Mouse (Mus musculus) thymus, postnatal 10 days (tissue): ENCODE results near the gene Armc12.
"Not testable (repeated sequence)": the region's sequence is repeated elsewhere in the genome, so short reads cannot be mapped to it uniquely, and the experiment has no call there.

Experiments used
- DNase-seq, 2 experiments: peaks; one replicate each; pipeline ENCODE4 v3.0.0; 2021; ENCODE audit warnings: low spot score in 2 of 2

Armc12 gene

DNA sequence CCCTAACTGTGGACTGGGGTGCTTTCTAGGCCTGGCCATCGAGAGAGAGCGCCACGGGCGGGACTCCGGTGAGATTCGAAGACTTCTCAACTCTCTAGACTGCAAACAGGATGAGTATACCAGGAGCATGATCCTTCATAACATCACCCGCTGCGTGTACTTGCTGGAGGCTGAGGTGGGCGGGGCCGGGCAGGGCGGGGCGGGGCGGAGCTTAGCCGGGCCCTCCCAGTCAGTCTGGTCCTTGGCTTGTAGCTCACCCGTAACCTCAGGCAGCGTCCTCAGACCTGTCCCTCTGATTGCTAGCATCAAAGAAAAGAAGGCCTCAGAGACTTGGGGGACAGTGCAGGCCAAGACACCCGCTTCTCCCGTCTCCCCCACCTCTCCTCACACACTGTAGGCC lies 1.3 kb downstream of the Armc12 start:
- no peak for DNase-seq

DNA sequence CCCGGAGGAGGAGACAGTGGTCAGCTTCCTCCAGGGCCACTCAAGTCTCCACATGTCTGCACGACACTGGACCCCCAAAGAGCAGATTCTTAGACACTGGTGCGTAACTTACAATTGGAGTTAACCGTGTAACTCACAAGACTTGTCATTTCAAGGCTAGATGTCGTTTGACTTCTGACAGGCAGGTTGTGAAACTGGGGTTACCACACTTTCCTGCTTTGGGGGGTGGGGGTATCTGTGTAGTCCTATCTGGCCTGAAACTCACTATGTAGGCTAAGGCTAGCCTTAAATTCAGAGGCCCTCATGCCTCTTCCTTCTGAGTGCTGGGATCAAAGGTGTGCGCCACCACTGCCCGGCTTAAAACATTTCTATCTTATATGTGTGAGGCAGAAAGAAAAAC lies 2.0 kb downstream of the Armc12 start:
- no peak for DNase-seq

DNA sequence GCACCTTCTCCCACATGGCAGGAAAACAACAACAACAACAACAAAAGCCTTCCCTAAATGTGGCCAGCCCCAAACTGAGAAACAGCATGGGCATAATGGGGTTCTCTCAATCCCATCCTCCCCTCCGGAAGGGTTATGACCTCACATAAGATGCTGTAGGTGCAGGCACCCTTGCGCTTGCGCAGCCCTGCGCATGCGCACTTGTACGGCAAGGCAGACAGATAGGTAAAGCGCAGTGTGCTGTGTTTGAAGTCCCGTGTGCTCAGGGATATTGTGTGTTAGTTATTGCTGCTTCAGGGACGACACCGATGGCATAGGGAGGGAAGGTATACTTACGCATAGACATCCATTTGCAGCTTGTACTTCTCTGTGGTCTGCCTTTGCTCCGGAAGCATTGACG lies 2.7 kb downstream of the Armc12 start:
- no peak for DNase-seq

DNA sequence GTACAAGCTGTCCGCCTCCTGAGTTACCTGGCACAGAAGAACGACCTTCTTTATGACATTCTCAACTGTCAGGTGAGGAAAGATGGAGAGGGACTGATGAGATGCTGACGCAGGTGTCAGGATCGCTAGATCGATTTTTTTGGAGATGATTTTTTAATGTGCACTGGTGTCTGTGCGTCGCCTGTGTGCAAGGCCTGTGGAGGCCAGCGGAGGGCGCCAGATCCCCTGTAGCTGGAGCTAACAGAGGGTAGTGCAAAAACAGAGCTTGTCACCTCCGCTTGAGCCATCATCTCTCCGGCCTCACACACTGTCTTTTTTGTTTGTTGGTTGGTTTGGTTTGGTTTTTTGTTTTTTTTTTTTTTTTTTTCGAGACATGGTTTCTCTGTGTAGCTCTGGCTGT lies 7.3 kb downstream of the Armc12 start:
- DNase-seq, result no peak

DNA sequence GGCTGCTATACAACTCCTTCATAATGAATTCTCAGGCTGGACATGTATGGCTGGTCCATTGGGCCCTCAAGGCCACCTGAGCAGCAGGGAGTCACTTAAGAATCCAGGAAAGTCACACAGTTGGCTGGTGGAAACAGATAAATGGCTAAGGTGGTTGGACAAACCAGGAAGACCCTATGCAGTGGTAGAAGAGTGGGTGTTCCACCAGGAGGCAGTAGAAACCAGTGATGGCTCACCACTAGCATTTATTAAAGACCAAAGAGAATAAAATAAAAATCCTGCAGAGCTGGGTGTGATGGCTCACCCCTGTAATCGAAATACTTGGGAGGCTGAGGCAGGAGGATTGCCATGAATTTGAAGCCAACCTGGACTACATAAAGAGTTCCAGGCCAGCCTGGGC lies 16.3 kb downstream of the Armc12 start:
- peak in 1 of 2 experiments; percentile 46 for DNase-seq

DNA sequence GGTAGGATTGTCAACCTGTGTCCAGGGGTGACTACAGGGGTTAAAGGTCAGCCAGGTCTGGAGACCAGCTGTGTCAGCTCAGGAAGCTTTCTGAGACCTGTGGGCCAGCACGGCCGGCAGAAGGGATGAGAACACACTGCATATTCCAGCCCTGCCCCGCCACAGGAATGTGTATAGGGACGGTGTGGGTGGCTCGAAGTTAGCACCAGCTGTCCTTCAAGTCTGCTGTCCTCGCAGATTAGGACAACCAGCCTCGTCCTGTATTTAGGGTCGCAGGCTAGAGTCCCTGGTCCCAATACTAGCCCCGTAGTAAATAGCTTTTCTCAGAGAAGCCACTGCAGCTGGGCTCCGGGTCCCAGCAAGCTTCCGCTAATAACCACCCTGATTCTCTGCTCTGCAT lies 17.9 kb downstream of the Armc12 start:
- DNase-seq, result no peak

DNA sequence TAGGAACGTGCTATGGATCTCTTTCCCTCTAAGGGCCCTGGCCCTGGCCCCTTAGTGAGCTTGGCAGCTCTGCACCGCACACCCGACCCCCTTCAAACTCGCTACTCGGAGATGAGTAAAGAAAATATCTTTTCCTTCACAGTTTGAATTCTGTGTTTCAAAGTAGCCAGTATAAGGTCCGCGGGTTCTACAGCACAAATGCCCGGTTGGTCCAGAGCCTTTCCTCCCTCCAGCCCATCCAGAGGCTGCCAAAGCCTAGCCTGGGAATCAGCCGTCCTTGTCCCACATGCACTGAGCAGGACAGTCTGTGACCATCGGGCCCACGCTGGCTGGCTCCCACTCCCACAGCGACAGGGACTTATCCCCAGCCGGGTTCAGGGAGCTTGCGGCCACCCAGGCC lies 18.5 kb downstream of the Armc12 start, which contains the start of gene Clpsl2:
Clpsl2 (plus strand) TSS at position 301 of the 400 bp plus-strand sequence.
- DNase-seq, result no peak

DNA sequence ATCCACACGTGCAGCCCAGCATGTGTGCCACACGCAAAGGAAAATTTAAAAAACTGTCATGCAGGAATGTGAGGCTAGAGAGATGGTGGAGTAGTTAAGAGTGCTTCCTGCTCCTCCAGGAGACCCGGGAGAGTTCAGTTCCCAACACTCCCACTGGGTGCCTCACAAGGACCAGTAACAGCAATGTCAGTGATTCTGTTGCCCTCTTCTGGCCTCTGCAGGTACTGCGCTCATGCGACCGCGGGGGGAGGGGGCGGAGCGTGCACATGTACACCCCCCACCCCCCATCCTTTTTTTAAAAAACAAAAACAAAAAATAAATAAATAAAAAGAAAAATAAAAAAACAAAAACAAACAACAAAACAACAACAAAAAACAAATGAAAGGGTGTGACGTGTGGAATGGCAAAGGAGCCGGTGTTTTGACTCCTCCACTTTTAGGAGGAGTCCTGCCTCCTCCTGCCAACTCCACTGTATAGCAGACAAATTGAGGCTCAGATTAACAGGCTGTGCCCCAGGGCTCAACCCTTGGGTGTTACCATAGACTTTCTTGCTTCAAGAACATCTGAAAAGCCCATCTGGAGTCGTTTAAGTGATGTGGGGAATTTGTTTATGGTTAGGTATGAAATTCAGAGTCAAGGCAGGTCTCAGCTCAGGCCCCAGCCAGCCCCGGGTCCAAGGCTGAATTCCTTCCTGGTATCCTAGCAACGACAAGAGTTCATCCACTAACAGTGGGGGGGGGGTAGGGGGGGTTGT lies 22.6 kb downstream of the Armc12 start:
- peak; percentile 58 to 76 for DNase-seq

DNA sequence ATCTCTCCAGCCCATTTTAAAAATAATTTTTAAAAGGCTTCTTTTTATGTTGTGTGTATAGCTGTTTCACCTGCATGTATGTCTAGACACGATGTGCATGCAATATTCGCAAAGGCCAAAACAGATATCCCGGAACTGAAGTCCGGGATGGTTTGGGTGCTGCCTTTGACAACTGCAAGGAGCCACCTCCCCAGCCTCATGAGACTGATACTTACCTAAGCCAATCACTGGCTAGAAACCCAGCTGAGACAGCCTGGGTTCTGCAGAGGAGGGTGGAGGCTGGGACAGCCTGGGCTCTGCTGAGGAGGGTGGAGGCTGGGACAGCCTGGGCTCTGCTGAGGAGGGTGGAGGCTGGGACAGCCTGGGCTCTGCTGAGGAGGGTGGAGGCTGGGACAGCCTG lies 23.4 kb downstream of the Armc12 start:
- DNase-seq, result not testable (repeated sequence)

DNA sequence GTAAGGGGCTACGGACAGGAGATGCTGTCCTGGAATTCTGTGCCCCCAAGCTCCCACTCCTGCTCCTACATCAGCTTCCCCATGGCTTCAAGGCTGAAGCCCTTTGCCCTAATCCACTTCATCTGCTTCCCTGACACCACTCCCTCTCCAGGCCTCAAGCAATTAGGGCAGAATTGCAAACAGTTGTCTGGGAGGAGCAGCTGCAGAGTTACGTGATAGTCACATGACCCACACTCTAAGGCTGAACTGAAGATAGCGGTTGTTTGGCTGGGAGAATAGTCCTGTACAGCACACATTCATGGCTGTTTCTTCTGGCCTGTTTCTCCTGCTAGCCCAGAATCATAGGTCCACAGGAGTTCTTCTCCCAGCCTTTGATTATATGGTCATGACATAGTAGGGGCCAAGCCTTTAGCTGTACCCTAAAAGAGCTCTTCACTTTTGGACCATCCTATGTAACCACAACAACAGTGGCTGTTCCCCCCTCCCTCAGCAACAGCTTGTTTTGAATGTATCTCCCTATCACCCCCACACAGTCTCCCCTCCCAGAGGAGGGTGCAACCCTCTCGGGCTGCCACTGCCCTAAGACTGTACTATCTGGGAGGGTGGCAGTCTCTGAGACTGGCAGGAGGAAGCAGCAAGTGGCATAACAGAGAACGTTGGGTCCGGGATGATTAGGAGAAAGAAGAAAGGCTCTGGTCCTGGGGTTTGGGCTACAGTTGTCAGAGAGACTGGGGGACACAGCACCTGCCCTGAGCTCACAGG lies 26.2 kb downstream of the Armc12 start:
- no peak for DNase-seq

DNA sequence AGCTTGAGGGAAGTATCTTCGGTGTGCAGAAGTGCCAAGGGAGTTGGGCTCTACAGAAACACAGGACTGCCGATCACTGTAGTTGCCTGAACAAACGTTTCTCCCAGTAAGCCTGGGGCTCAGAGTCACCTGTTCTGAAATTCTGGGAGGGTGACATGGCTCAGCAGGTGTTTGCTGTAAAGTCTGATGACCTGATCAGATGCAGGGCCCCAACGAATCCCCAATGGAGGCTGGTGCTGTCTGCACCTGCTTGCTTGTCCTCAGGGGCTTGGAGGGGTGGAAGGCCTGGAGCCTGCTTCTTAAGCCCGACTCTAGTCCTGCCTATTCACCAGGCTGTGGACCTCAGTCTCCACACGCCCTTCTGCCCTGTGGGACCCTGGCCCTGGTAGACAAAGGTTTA lies 27.2 kb downstream of the Armc12 start:
- DNase-seq, result no peak

DNA sequence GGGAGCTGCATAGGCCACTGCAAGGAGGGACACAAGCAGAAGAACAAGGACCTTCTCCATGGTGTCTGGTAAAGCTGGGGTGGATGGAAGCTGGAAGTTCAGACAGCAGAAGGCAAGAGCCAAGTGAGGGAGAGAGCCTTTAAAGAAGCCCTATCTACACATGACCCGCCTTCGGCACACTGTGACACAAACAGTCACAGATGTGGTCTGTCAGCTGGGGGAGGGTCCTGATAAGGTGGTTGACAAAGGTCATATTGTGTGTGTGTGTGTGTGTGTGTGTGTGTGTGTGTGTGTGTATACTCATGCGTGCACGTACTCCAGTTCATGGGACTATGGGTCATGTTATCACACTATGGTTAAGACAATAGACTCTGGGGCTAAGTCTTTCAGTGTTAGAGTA lies 30.0 kb downstream of the Armc12 start, which contains the start of gene Clps:
Clps (minus strand) TSS at position 169 of the 400 bp plus-strand sequence.
- no peak for DNase-seq

DNA sequence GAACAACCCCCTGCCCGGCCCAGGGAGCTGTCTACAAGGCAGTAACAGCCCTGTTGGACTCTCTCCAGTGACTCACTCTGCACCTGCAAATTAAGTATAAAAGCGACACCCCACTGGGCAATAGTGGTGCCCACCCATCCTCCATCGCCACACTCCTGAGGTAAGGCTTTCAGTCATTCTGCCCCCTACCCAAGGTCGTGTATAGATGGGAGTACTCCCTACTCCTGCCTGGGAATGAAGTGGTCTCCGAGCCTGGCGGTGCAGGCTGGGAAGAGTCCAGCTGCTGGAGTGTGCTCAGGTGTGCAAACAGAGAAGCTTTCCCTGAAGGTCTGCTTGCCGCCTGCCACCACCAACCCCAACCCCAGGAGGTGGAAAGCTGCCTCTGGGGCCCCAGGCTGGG lies 31.0 kb downstream of the Armc12 start:
- DNase-seq, result no peak

DNA sequence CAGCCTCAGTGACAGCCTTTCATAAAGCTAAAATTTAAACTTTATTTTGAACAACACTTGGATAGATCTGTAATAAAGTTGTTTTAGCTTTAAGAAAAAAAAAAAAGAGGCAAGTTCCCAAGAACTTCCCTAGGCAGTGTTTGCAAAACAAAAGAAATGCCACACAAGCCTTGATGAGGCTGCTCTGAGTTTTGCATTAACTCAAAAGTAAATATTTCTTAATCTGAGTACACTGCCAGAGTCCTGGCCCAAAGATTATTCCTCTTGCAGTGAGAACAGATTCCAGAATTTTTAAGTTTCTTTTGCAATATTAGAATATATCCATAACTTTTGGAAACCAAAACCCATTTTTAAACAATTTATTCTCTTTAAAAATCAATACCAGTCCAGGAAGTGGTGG lies 34.6 kb downstream of the Armc12 start:
- no peak for DNase-seq

DNA sequence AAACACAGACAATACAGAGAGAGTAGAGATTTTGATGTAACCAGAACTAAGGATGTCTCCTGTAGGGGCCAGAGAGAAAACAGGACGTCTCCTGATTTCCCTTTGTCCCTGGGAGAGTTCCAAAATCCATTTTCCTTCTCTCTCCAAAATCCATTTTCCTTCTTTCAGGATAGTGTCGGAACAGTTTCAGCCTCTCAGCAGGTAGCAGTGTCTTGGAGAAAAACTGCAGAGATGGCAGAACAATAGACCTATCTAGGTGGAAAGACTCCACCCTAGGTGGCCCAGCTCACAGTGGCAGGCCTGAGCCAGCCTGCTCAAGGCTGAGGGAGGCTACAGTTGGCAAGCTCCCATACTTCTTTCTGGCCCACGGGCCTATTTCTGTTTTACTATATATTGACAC lies 36.9 kb downstream of the Armc12 start:
- no peak for DNase-seq

DNA sequence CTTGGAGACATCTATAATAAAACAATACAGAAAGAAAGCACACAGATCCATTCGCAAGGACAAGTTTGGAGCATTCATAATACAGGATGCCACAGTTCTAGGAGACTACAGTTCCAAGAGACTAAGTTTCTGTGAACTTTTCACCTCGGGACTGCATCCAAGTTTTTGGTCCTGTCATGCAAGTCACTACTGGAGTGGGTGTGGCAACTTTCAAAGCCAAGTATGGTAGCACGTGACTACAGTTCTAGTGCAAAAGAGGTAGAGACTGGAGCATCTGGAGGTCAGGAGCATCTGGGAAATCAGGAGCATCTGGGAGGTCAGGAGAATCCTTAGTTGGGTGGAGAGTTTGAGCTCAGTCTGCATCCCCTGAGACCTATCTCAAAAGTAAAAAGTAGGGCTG lies 41.3 kb downstream of the Armc12 start:
- DNase-seq, result no peak

DNA sequence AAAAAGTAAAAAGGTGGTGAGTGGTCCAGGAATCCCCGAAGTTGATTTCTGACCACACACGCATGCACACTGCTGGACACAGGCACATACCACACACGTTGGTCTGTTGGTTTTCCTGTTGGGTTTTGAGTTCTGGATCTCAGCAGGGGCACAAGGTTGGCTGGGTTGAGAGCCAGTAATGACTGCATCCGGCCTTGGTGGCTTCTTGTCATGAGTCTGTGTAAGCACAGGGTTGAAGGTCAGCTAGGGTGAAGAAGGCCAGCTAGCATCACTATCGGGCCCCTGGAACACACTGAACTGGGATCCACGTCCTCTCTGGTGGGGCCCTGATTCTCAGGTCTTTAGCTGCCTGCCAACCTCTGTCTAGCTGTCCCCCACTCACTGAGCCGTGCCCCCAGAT lies 41.9 kb downstream of the Armc12 start:
- DNase-seq, result no peak

DNA sequence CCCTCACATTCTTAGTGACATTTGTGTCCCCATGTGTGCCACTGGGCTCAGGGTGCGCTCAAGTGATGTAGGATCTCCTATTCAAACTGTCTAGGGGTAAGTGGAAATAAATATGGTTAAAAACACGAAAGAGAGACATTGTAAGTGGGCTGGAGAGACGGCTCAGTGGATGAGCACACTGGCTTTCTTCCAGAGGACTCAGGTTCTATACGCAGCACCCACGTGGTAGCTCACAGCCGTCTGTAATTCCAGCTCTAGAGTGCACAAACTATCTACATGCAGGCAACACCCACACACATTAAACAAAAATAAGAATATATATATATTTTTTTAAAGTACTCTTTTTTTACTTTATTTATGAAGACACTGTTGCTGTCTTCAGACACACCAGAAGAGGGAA lies 42.3 kb downstream of the Armc12 start:
- no peak for DNase-seq

DNA sequence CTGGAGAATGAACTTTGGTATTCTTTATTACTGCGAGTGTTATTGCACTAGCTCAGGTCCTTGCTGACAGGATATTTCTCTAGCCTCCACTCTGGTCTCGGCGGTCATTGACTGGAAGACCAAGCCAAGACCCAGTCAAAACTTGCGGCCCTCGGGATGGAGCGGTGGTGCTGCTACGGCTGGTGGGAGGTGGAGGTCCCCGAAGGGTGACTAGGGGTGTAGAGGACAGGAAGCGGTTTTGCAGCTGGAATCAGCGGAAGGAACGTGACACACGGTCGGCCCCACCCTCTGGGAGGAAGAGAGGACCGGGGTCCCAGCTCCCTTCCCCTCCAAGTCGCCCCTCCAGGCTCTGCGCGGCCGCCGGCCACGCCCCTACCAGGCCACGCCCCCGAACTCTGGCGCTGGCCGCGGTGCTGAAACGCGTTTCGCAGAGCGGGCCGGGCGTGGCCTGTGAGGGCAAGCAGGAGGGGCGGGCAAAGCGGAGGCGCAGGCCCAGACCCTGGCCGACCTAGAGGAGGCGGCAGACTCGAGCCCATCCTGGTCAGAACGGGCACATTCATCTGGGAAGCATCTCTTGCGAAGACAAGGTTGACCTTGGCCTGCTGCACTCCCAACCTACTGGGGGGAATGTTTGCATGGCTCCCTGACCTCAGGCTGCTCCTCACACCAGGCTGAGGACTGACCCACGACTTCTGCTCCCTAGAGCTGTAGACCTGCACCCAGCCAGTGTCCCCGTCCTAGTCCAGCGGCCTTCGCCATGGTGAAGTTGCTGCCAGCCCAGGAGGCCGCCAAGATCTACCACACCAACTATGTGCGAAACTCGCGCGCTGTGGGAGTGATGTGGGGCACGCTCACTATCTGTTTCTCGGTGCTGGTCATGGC lies 44.9 kb downstream of the Armc12 start, which contains the start of gene Lhfpl5:
Lhfpl5 (plus strand) TSS at position 398 of the 882 bp plus-strand sequence.
- peak; percentile 29 to 71 for DNase-seq

DNA sequence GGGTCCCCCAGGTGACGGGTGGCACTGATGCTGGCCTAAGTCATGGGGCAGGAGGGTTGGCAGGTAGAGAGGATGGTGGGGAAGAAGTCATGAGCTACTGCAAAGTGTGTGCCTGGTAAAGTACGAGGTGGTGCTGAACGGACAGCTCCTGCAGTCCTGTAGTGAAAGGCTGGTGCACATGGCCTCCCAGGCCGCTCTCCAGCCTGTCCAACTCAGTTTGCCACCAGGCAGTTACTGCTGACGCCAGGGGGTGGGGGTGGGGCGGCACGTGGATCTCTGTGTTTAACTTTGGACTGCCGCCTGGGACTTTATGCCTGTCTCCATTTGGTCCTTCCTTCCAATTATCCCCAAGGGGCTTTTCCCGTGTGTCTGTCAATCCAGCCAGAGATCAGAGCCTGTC lies 49.8 kb downstream of the Armc12 start:
- peak in 1 of 2 experiments; percentile 40 for DNase-seq

DNA sequence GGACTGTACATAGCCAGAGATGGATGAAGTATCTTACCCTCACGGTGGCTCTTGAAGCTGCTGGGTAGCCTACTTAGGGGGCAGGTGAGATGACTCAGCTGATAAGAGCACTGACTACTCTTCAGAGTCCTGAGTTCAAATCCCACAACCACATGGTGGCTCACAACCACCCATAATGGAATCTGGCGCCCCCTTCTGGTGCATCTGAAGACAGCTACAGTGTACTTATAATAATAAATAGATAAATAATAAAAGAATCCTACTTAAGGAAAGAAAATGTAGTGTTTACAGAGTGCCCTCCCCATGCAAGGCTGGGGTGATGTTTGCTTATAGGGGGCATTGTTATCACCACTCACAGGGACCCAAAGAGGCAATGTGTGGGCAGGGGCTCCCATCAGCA lies 50.5 kb downstream of the Armc12 start:
- DNase-seq, result no peak

DNA sequence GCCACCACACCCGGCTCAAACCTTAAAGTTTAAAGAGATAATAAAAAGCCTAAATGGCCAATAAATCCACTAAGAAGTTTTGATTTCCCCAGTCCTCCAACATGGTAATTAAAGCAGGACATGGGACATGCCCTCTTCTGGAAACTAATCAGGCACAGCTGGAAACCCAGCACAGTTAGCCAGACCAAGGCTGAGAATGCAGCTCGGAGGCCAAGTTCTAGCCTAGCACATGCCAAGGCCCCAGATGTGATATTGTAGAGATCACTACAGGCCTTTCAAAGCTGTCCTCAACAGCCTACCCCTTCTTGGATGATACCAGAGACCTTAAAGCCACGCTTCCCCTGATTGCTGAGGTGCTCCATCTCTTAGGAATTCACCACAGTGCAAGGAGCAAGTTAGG lies 55.9 kb downstream of the Armc12 start:
- no peak for DNase-seq
